Mouse (Mus musculus) testis, postnatal 10 days (tissue): ENCODE data around the gene Gas2l1.

Experiments used
- DNase-seq: peaks from one replicate; pipeline ENCODE4 v3.0.0; 2021; ENCODE audit warnings: low spot score

Gas2l1 gene

DNA sequence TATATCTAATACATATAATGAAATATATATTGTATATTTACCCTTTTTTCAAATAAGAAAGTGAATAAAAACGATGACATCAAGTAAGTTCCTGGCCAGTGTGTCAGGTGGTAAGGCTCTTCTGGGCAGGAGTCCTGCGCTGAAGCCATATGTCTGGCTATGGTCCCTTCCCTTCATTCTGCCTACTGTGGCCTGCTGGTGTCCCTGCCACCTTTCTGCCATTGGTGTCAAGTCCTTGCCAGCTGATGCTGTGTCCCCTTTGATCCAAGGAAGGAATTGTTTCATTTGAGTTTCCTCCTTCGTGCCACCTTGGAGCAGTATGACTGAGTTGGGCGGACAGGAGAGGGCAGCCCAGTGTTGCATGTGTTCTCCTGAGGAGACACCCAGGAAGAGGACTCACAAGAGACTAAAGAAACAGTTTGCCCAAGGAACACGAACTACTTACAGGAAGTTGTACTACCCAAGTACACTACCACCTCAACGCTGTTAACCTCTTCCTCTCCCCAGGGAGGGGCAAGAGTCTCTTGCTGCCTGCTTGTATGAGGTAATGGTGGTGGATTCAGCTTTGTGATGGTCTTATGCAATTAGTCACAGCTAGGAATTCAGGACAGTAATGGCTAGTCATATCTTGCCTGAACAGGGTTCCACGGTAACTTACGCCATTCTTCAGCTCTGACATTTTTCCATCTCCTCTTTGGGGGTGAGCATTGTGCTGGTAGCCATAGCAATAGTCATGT lies 22.3 kb downstream of the Gas2l1 start:
- DNase-seq = no peak

- DNase-seq = no peak
These were observed 23.9 kb downstream of the Gas2l1 start for GRCm38 (mm10) chr11:5041144-5041780.

DNA sequence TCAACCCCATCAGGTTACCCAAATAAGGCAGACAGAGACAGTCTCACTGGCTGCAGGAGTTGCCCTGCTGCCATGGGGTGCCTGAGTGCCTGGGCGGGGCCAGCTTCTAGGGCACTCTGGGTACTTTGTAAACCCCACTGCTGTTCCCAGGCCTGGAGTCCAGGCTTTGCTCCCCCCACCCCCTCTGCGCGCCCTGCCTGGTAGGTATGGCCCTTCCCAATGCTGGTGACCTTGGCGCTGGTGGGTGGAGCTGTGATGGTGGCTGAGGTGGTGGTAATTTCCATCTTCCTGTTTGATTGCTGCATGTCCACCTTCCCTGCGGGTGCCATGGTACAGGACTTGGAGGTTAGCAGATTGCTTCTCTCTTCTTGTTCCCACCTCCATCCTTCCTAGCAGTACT lies 24.5 kb downstream of the Gas2l1 start:
- no peak for DNase-seq

GRCm38 (mm10) chr11:5037146-5037854 lies 27.8 kb downstream of the Gas2l1 start:
- DNase-seq = peak; percentile 76

GRCm38 (mm10) chr11:5035421-5035820 lies 29.7 kb downstream of the Gas2l1 start:
- no peak for DNase-seq

DNA sequence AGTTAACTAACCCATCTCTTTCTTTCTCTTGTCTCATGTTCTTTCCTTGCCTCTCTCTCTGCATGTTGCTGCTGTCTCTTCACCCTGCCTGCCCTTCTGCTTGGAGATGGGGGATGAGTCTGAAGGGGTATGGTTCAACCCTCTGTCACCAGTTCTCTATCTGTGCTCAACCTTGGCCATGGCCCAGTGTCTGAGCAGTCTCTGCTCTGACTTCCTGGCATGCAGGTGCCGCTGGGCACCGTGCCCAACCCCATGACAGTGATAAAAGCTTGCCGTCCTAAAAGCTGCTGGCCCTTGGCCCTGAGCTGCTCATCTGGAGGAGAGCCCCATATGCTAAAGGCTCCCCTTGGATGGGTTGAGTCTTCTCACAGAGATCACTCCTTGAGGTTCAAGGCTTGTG lies 32.0 kb downstream of the Gas2l1 start:
- DNase-seq = peak; percentile 81

DNA sequence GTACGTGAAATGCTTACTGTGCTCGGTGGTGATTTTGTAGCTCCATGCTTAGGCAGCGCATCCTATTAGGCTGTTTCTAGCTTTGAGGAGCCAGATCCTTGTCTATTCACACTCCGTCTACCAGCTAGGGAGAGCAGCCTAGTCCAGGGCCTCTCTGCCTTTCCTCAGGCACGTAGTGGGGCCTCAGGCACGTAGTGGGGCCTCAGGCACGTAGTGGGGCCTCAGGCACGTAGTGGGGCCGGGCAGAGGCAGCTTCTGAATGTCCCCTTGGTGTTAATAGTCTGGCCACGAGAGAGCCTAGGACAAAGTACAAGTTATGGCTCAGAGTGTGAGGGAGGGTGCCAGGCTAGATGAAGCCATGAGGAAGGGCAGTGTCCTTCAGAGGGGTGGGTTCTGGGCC lies 32.4 kb downstream of the Gas2l1 start:
- DNase-seq = no peak

GRCm38 (mm10) chr11:5028228-5028627 lies 36.9 kb downstream of the Gas2l1 start:
- DNase-seq = no peak

DNA sequence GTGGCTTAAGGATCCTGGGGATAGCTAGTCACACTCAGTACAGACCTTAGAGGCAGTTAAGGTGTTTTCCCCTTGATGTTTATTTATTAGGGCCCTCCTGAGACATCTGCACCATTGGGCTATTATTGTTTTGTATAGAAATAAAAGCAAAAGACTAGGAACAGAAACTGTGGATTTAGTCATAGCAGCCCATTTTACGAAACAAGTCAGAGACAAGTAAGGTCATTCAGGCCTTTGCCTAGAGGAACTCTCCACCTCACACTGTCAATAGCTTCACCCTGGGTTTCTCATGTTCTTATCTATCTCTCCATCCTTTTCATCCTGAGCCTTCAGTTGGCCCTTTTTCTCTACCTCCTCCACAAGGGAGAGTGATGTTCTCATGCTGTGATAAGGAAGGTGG lies 40.0 kb downstream of the Gas2l1 start:
- DNase-seq = no peak

DNA sequence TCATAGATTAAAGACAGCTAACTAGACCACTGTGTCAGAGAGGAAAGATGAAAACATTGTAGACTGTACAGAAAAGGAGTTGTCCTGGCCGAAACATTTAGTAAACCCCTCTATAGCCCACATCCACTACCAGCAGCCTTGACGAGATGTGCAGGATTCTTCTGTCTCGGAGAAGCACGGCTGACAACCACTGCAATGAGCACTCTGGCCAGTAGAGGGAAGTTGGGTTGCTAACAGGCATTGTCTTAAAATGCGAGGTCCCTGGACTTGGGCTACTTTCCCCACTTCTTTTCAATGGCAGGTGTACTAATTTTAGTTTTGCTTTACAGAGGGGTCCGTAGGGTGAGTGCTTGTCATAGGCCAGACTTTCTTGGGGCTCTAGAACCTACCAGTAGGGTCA lies 47.6 kb downstream of the Gas2l1 start:
- DNase-seq = peak; percentile 74

DNA sequence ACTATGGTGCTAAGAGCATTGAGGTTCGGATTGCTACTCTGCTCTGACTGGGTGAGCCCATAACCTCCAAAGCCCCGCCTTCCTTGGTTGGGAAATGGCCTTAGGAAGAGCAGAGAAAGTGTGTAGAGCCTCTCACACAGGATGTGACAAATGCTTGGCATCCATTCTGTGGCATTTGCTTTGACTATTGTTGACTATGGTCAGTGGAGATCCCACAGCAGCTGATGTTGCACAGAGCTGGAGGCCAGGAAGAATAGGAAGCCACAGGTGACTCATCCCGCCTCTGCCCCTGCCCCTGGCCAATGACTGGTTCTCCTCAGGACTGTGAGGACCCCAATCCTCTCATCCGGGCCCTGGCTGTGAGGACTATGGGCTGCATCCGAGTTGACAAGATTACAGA lies 48.8 kb downstream of the Gas2l1 start:
- no peak for DNase-seq

- DNase-seq = peak; percentile 78
These were observed 49.4 kb downstream of the Gas2l1 start for GRCm38 (mm10) chr11:5015720-5016119.

GRCm38 (mm10) chr11:5012213-5012715 lies 52.9 kb downstream of the Gas2l1 start:
- DNase-seq = no peak

- DNase-seq = no peak
These were observed 53.6 kb downstream of the Gas2l1 start for GRCm38 (mm10) chr11:5011480-5011879.

- no peak for DNase-seq
These were observed 54.9 kb downstream of the Gas2l1 start for GRCm38 (mm10) chr11:5010205-5010604.

DNA sequence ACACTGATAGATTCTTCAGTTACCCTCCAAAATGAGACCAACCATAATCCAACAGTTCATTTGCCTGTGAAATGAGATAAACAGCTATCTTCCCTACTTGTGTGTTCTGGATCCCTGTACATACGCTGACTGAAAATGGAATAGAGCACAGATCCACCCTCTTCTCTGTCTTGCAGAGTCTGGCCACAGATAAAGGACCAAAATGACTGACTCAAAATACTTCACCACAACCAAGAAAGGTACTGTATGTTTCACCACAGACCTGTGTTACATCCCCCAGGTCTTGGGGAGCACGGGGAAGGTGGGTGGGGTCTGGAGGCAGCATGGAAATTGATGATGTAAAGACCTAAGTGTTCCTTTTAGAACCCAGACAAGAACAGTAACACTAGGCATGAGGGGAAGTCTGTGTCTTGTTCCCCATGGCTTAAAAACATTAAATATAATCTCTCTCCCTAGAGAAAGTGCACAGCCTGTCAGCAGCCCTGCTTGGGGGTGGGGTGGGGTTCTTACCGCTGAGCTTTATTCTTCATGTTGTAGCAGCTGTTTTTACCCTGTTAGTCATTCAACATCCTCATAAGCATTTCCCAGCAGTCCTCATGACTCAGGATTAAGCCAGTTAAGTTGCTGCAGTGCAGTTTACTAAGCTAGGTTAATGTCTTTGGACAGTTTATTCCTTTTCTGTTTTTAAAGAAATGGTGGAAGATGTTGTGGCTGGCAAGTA lies 55.6 kb downstream of the Gas2l1 start:
- no peak for DNase-seq

DNA sequence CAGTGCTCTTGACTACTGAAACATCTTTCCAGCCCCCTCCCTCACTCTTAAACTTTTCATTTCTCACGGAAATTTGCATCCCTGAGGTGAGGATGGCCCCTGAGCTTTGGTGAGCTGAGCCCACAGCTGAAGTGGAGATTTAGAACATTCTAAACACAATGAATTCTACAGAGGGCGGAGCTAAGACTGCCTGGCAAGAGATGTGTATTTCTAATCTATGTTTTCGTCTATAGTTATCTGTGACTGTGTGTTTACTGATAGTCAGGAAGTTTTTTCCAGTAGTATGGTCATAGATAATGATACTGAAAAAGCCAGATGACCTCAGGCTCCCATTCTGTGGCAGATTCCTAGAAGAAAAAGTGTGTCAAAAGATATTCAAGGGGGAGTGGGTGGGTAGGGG lies 56.3 kb downstream of the Gas2l1 start:
- no peak for DNase-seq

- no peak for DNase-seq
These were observed 57.9 kb downstream of the Gas2l1 start for GRCm38 (mm10) chr11:5007186-5007585.

DNA sequence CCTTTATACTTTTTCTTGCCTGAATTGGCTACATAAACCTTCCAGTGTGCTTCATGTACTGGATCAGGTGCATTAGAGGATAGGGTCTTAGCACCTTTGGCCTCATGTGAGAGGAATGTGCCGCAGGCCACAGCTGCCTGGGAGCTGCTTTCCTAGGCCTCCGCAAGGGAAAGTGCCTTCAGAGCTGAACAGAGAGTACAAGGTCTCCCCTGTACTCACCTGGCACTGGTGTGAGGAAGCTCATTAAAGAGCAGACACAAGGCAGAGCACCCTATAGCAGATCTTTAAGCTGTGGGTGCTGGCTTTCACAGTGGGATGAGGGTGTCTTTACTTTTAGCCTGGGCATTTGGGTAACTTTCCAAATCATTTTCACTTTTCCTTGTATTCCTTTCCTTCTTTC lies 59.6 kb downstream of the Gas2l1 start:
- no peak for DNase-seq
